Mouse (Mus musculus) myocyte (in vitro differentiated cells): Measurements from ENCODE around the gene Txlnb.

Experiments
- CEBPB ChIP-seq: IDR thresholded peaks from 2 replicates; pipeline ENCODE4 v1.6.1; 2011; ENCODE audit warnings: mild to moderate bottlenecking, moderate library complexity; ENCODE audit not compliant: poor library complexity, insufficient read depth, severe bottlenecking
- E2F4 ChIP-seq: IDR thresholded peaks from one replicate; pipeline ENCODE4 v1.6.1; 2011; ENCODE audit warnings: mild to moderate bottlenecking, control low read depth, moderate library complexity; ENCODE audit not compliant: insufficient read depth
- MAX ChIP-seq: IDR thresholded peaks from one replicate; pipeline ENCODE4 v1.6.1; 2011; ENCODE audit warnings: low read depth, mild to moderate bottlenecking, control low read depth
- MYOG ChIP-seq, 3 experiments: IDR thresholded peaks; one replicate each; pipeline ENCODE4 v1.6.1; 2011; ENCODE audit warnings: control low read depth in 2 of 3, low read depth in 2 of 3, mild to moderate bottlenecking in 2 of 3; ENCODE audit not compliant: insufficient read length in 2 of 3, control insufficient read depth in 1 of 3, insufficient read depth in 1 of 3
- POLR2A ChIP-seq: IDR thresholded peaks from one replicate; pipeline ENCODE4 v1.6.1; 2011; ENCODE audit warnings: low read depth, mild to moderate bottlenecking, control low read depth, moderate library complexity; ENCODE audit not compliant: insufficient read length
- REST ChIP-seq: IDR thresholded peaks from one replicate; pipeline ENCODE4 v1.6.1; 2011; ENCODE audit warnings: mild to moderate bottlenecking, control low read depth, moderate library complexity; ENCODE audit not compliant: insufficient read depth, insufficient read length
- SRF ChIP-seq: IDR thresholded peaks from one replicate; pipeline ENCODE4 v1.6.1; 2011; ENCODE audit warnings: low read depth; ENCODE audit not compliant: control insufficient read depth, insufficient read length
- TCF12 ChIP-seq: IDR thresholded peaks from one replicate; pipeline ENCODE4 v1.6.1; 2011; ENCODE audit warnings: mild to moderate bottlenecking, control low read depth; ENCODE audit not compliant: poor library complexity, insufficient read depth, severe bottlenecking
- TCF3 ChIP-seq: IDR thresholded peaks from one replicate; pipeline ENCODE4 v1.6.1; 2011; ENCODE audit warnings: low read depth, control low read depth; ENCODE audit not compliant: insufficient read length
- USF1 ChIP-seq: IDR thresholded peaks from one replicate; pipeline ENCODE4 v1.6.1; 2011; ENCODE audit warnings: low read depth, mild to moderate bottlenecking, control low read depth, moderate library complexity

DNA sequence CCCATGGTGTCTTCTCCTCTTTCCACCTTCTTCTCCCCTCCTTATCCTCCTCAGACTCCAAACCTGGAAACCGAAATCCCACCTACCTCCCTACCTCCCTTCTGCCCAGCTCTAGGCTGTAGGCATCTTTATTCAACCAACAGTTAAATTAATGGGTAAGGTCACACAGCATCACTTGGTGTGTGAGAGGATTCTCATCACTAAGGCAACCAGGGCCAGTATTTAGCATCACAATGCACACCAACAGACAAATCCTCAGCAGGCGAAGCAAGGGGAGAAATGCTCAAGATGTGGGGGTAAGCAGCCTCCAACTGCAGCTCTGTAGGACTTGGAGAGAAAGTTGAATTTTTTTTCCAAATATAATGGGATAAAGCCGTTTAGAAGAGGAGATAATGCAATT lies 35.0 kb downstream of the Txlnb start:
- no peak for TF ChIP-seq POLR2A
- no peak for TF ChIP-seq TCF3
- no peak for TF ChIP-seq CEBPB
- TF ChIP-seq MYOG (IDR thresholded peaks at IDR 0.05; ENCODE audit: control insufficient read depth in 1 of 3, insufficient read depth in 1 of 3, insufficient read length in 2 of 3, low read depth in 2 of 3) = no peak
- no peak for TF ChIP-seq MAX
- no peak for TF ChIP-seq USF1
- no peak for TF ChIP-seq E2F4
- no peak for TF ChIP-seq SRF
- TF ChIP-seq TCF12 = no peak
- TF ChIP-seq REST = no peak
